Mouse (Mus musculus) embryonic fibroblast, embryonic 13.5 days (primary cell): Measurements from ENCODE around the gene Ccdc33. TPM values are rescaled to one million over a fixed set of nuclear protein-coding genes. Genes with fewer than 3 reads are reported as not detected.

Experiments used
- H3K27ac ChIP-seq: 2 replicates; pipeline ENCODE4 v1.5.1; 2012; ENCODE audit warnings: low read length, control low read depth, inconsistent platforms; ENCODE audit not compliant: insufficient read depth
- H3K4me1 ChIP-seq: 2 replicates; pipeline ENCODE4 v1.6.1; 2011; ENCODE audit warnings: low read length; ENCODE audit not compliant: control insufficient read depth, insufficient read depth
- H3K4me3 ChIP-seq: 2 replicates; pipeline ENCODE4 v1.5.1; 2011; ENCODE audit warnings: mild to moderate bottlenecking, control low read depth, low read length; ENCODE audit not compliant: insufficient read depth
- CTCF ChIP-seq: IDR thresholded peaks from 2 replicates; pipeline ENCODE4 v1.5.1; 2011; ENCODE audit warnings: mild to moderate bottlenecking, control low read depth, low read length, moderate library complexity, borderline replicate concordance; ENCODE audit not compliant: insufficient read depth
- POLR2A ChIP-seq: IDR thresholded peaks from 2 replicates; pipeline ENCODE4 v1.6.1; 2011; ENCODE audit warnings: low read depth, mild to moderate bottlenecking, control low read depth, low read length, moderate library complexity
- polyA plus RNA-seq: library from polyadenylated mRNA; stranded (reverse); fragments of >200 nt; gene quantifications from 2 replicates; pipeline ENCODE4 v1.2.4, GENCODE M21; 2011; ENCODE audit warnings: low read depth; ENCODE audit not compliant: missing spikeins, insufficient read length

Gene Ccdc33
- polyA plus RNA-seq, 1 experiment, result not detected

DNA sequence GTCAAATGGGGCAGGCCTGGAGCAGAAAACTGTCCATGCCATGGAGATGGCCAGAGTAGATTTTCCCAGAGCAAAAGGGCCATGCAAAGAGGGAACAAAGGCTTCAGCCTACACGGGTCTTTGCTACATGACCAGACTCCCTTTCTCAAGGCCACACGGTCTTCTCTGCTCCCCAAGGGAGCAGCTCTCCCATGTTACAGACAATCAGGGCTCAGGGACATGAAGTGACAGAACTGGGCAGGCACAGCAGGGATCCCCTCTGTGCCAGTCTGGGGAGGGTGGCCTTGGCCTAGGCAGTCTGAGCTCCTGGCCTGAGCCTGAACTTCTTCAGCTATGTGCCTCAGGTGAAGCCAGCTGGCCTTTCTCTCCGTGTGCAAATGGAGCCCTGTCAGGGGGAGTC lies 65.1 kb downstream of the Ccdc33 start:
- Histone ChIP-seq H3K4me1 (no peaks in the 10 kb centered on the region), H3K27ac (no peak overlapping the region), H3K4me3 (no peak overlapping the region)
- TF ChIP-seq POLR2A, result no peak
- no peak for TF ChIP-seq CTCF

DNA sequence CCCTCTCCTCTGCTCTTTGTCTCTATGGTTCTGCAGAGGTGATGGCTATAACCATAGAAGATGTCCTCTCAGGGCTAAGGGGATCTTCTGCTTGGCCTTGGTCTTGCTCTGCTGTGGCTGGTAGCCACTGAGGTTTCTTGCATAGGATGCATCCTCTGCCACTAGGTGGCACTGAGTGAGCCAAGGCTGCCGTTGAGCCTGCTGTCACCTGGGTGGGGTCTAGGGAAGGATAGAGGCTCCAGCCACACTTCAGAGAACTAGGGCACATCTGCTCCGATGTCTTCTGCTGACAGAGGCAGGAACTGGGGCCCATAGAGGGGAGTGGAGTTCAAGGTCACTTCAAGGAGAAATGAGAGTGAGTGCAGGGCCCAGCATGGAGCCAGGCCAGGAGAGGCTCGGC lies 65.5 kb downstream of the Ccdc33 start:
- no peaks in the 10 kb centered on the region for H3K4me1 ChIP-seq
- H3K4me3 ChIP-seq, result no peak overlapping the region
- H3K27ac ChIP-seq, result no peak overlapping the region
- TF ChIP-seq POLR2A, result no peak
- peak; percentile 89 for TF ChIP-seq CTCF

DNA sequence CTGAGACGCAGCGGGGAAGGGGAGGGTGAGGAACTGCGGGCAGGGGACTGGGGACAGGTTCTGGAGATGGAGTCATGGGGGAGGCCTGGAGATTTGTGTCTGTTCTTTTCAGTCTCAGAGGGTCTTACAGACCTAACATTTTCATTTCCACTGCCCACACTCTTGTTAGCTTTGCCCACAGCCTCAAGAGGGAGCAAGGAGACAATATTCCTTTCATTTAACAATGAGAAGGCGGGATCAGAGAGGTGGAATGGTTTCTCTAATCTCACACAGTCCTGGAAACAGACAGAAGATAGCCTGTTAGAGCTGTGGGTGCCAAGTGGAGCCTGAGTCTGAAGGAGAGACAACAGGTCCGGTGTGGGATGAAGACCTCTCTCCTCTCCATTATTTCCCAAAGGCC lies 66.7 kb downstream of the Ccdc33 start:
- TF ChIP-seq POLR2A (no peak), CTCF (no peak)

DNA sequence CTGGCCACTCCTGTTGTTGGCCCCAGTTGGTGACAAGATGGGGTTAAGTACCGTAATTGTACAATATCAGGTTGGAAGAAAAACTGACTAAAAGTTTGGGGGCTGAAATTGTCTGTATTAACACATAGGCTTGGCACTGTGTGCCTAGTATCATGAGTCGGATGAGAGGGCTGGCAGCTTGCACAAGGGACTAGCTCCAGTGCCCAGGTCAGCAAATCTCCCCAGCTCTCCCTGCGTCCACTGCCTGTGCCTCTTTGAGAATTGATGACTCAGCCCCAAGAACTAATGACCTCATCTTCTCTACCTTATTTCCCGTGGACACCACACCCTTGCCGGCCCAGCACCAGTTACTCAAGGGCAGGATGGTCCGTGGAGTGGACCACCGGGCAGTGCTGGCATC lies 68.8 kb downstream of the Ccdc33 start:
- no peak overlapping the region for H3K4me3 ChIP-seq
- no peak overlapping the region for H3K27ac ChIP-seq
- TF ChIP-seq CTCF (no peak), POLR2A (no peak)
- no peaks in the 10 kb centered on the region for H3K4me1 ChIP-seq

More for the DNA sequence above, 66.7 kb downstream of the Ccdc33 start:
- Histone ChIP-seq H3K27ac (no peak overlapping the region), H3K4me3 (no peak overlapping the region), H3K4me1 (no peaks in the 10 kb centered on the region)

DNA sequence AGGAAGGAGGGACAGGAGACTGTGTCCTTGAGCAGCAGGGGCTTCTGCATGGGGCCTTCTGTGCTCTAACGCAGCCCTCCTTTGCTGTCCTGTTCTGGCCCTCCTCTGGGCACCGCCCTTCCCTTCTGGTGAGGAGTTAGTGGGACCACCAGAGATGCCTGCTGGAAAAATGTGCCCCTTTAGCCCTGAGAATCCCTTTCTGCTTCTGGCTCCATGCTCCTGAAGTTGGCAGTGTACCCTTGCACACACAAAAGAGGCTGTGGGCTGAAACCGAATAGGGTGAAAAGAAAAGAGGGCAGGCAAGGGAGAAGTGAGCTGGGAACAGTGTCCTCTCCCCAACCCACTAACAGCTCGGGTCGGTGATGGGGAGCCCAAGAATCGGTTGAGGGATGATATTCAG lies 69.4 kb downstream of the Ccdc33 start:
- H3K4me3 ChIP-seq, result no peak overlapping the region
- no peak for TF ChIP-seq CTCF
- TF ChIP-seq POLR2A, result no peak
- H3K4me1 ChIP-seq, result no peaks in the 10 kb centered on the region

DNA sequence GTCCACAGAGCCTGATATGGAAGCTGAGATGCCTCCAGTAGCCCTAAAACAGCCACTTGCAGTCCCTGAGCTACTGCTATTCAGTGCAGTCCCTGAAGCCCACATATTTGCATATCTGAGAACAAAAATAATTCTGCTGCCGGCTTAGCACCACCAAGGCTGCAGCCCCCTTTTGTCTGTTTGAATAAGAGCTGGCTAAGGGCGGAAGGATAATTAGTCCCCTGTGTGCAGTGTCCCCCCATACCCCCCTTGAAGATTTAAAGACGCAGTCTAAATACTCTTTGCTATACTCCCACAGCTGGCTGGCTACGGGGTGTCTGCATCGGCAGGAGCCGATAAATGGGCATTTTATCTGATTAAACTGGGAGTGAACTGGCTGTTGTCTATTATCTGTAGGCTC lies 70.0 kb downstream of the Ccdc33 start:
- Histone ChIP-seq H3K4me1 (no peaks in the 10 kb centered on the region), H3K4me3 (no peak overlapping the region), H3K27ac (no peak overlapping the region)
- TF ChIP-seq CTCF (no peak), POLR2A (no peak)

More for the DNA sequence above, 69.4 kb downstream of the Ccdc33 start:
- no peak overlapping the region for H3K27ac ChIP-seq

DNA sequence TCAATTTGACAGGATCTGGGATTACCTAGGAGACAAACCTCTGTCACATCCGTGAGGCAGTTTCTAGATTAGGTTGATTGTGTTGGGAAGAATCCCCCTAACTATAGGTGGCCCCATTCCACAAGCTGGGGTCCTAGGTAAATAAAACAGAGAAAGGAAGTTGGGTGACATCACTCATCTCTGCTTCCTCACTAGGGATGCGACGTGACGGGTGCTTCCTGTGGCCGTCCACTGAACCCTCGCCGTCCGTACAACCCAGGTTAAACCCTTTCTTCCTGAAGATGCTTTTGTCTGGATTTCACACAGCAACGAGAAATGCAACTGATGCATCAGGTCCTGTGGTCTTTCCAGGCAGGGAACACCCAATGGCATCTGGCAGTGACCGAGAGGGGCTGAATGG lies 71.6 kb downstream of the Ccdc33 start:
- Histone ChIP-seq H3K4me3 (no peak overlapping the region), H3K4me1 (peaks cover 9% of the 10 kb centered on the region; the same call in 1 of the 2 replicates), H3K27ac (no peak overlapping the region)
- TF ChIP-seq CTCF, result no peak
- TF ChIP-seq POLR2A, result no peak

DNA sequence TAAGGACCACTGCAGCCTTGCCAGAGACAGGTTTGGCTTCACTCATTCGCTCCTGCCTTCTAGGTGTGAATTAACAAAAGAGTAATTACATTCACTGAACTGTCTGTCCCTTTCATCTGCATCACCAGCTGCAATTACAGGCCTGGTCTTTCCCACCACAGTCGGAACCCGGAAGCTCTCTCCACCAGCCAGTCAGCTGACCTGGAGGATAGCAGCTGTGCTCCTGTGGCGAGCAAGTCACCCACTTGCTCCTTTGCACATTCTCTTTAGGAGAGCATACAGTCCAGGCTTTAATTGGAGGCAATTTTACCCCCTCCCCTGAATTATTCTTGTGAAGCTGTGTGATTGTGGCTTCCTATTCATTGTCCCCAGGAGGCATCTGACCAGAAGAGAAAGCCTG lies 73.0 kb downstream of the Ccdc33 start:
- no peak for TF ChIP-seq POLR2A
- Histone ChIP-seq H3K4me1 (peaks cover 10% of the 10 kb centered on the region; the same call in 1 of the 2 replicates), H3K27ac (no peak overlapping the region), H3K4me3 (no peak overlapping the region)

DNA sequence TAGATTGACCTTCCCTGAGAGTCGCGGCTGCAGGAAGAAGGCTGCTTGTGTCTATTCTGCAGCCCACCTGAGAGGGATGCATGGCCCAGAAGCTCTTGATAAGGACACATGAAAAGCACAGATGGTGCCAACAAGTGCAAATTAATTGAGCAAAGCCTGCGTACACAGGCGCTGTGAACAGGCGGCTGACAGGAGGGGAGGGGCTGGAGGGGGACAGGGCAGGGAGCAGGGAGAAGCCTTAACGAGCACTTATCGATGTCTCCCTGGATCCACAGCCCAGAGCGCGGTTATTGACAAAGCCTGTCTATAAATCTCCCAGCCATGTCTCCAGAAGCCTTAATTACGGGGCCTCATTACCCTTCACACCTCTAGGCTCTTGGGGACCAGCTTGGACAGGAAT lies 73.8 kb downstream of the Ccdc33 start:
- TF ChIP-seq POLR2A, result no peak
- no peak for TF ChIP-seq CTCF
- Histone ChIP-seq H3K27ac (no peak overlapping the region), H3K4me3 (no peak overlapping the region), H3K4me1 (peaks cover 10% of the 10 kb centered on the region; the same call in 1 of the 2 replicates)

DNA sequence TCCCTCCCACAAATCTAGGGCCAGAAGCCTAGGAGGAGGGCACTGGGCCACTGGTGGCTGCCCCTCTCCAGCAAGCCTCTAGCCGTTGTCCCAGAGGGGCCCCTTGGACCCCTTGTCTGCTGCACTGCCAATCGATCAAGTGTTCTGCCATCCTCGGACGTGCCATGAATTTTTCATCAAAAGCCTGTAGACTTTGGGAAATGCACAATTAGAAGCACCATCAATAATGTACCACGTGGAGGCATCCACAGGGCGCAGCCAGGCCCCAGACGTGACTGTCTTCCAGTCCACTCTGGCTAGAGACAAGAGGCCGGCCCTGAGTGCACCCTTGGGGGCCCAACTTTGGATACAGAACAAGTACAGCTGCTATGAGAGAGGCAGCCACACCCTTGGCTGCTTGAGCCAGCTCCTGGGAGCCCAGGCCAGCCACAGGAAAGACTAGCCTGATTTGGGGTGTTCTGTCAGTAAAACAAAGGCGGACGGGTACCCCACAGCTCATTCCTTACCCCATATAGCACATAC lies 75.1 kb downstream of the Ccdc33 start:
- TF ChIP-seq CTCF (no peak), POLR2A (no peak)
- Histone ChIP-seq H3K27ac (no peak overlapping the region), H3K4me1 (peaks cover 10% of the 10 kb centered on the region; the same call in 1 of the 2 replicates)

DNA sequence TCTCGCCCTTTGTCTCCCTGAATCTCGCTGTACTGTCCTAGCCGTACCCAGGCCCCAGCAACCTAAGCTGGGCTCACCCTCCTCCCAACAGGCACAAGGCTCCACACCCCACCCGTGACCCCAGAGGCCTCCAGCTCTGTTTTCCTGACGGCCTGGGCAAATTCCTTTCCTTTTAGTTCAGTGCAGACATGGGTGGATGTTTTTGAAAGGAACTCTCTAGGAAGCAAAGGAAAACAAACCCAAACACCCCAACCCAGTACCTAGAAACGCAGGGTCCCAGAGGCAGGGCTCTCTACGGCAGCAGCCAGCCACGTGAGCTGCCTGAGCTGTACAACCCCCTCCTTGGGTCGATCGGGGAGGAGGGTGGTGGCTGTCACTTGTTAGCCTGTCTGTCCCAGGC lies 76.2 kb downstream of the Ccdc33 start:
- peaks cover 10% of the 10 kb centered on the region; the same call in 1 of the 2 replicates for H3K4me1 ChIP-seq
- TF ChIP-seq CTCF (no peak), POLR2A (no peak)
- H3K4me3 ChIP-seq, result no peak overlapping the region
- H3K27ac ChIP-seq, result no peak overlapping the region

More for the DNA sequence above, 75.1 kb downstream of the Ccdc33 start:
- H3K4me3 ChIP-seq, result no peak overlapping the region
